Mouse (Mus musculus) heart, adult 2 months (tissue): Measurements from ENCODE around the gene Itpkb.

Experiments used
- CTCF ChIP-seq: fragments of 200-600 bp; IDR thresholded peaks from 2 replicates; pipeline ENCODE4 v1.8.1; 2022; ENCODE audit warnings: antibody characterized with exemption, mild to moderate bottlenecking, moderate library complexity
- EP300 ChIP-seq: fragments of 200-500 bp; IDR thresholded peaks from 2 replicates; pipeline ENCODE4 v1.6.1; 2011; ENCODE audit warnings: low read depth, low read length, control low read depth; ENCODE audit not compliant: insufficient read depth

GRCm38 (mm10) chr1:180299697-180300096, 30.6 kb upstream of the Itpkb start:
- TF ChIP-seq CTCF (no peak), EP300 (no peak)
